Mouse (Mus musculus): ENCODE data around the gene Ces3a. TPM values are rescaled to one million over a fixed set of nuclear protein-coding genes. Genes with fewer than 3 reads are reported as not detected.
"Not testable (repeated sequence)": the region's sequence is repeated elsewhere in the genome, so short reads cannot be mapped to it uniquely, and the experiment has no call there.

Ces3a gene
- polyA plus RNA-seq, 1 experiment, result 7.1 TPM

GRCm38 (mm10) chr8:105043510-105043909 lies 4.9 kb upstream of the Ces3a start:
- 63% methylated on average over 1 of the region's 1 CpGs for WGBS
- Histone ChIP-seq H3K4me1 (ENCODE audit: control insufficient read depth, insufficient read depth, low read length) (no peaks in the 10 kb centered on the region), H3K27ac (ENCODE audit: control insufficient read depth, insufficient read depth, low read depth, low read length, poor library complexity) (no peak overlapping the region), H3K4me3 (replicated peaks; ENCODE audit: control insufficient read depth, low read depth, low read length) (no peak overlapping the region)
- TF ChIP-seq CTCF (IDR thresholded peaks at IDR 0.05; ENCODE audit: control insufficient read depth, insufficient read depth, low read length), result no peak
- no peak for TF ChIP-seq POLR2A (IDR thresholded peaks at IDR 0.05; ENCODE audit: borderline replicate concordance, control insufficient read depth, low read depth, low read length)

GRCm38 (mm10) chr8:105045824-105046401 lies 2.5 kb upstream of the Ces3a start:
- Histone ChIP-seq H3K4me3 (replicated peaks; ENCODE audit: control insufficient read depth, low read depth, low read length) (no peak overlapping the region), H3K27ac (ENCODE audit: control insufficient read depth, insufficient read depth, low read depth, low read length, poor library complexity) (no peak overlapping the region), H3K4me1 (ENCODE audit: control insufficient read depth, insufficient read depth, low read length) (no peaks in the 10 kb centered on the region)
- TF ChIP-seq CTCF (IDR thresholded peaks at IDR 0.05; ENCODE audit: control insufficient read depth, insufficient read depth, low read length) (no peak), POLR2A (IDR thresholded peaks at IDR 0.05; ENCODE audit: borderline replicate concordance, control insufficient read depth, low read depth, low read length) (no peak)
- 67% methylated on average over 3 of the region's 3 CpGs for WGBS

GRCm38 (mm10) chr8:105056211-105056610 lies 7.8 kb downstream of the Ces3a start:
- Histone ChIP-seq H3K27ac (ENCODE audit: control insufficient read depth, insufficient read depth, low read depth, low read length, poor library complexity) (no peak overlapping the region), H3K4me3 (replicated peaks; ENCODE audit: control insufficient read depth, low read depth, low read length) (no peak overlapping the region), H3K4me1 (ENCODE audit: control insufficient read depth, insufficient read depth, low read length) (no peaks in the 10 kb centered on the region)
- no peak for TF ChIP-seq CTCF (IDR thresholded peaks at IDR 0.05; ENCODE audit: control insufficient read depth, insufficient read depth, low read length)
- no peak for TF ChIP-seq POLR2A (IDR thresholded peaks at IDR 0.05; ENCODE audit: borderline replicate concordance, control insufficient read depth, low read depth, low read length)
- 84% methylated on average over 4 of the region's 4 CpGs for WGBS

- TF ChIP-seq CTCF (IDR thresholded peaks at IDR 0.05; ENCODE audit: control insufficient read depth, insufficient read depth, low read length) (no peak), POLR2A (IDR thresholded peaks at IDR 0.05; ENCODE audit: borderline replicate concordance, control insufficient read depth, low read depth, low read length) (no peak)
- Histone ChIP-seq H3K27ac (ENCODE audit: control insufficient read depth, insufficient read depth, low read depth, low read length, poor library complexity) (no peak overlapping the region), H3K4me3 (replicated peaks; ENCODE audit: control insufficient read depth, low read depth, low read length) (no peak overlapping the region), H3K4me1 (ENCODE audit: control insufficient read depth, insufficient read depth, low read length) (no peaks in the 10 kb centered on the region)
These were observed 11.7 kb downstream of the Ces3a start for GRCm38 (mm10) chr8:105060056-105060455.

- Histone ChIP-seq H3K27ac (ENCODE audit: control insufficient read depth, insufficient read depth, low read depth, low read length, poor library complexity) (no peak overlapping the region), H3K4me1 (ENCODE audit: control insufficient read depth, insufficient read depth, low read length) (no peaks in the 10 kb centered on the region), H3K4me3 (replicated peaks; ENCODE audit: control insufficient read depth, low read depth, low read length) (no peak overlapping the region)
- WGBS, result 9% methylated on average over 1 of the region's 1 CpGs
- TF ChIP-seq POLR2A (IDR thresholded peaks at IDR 0.05; ENCODE audit: borderline replicate concordance, control insufficient read depth, low read depth, low read length), result no peak
- TF ChIP-seq CTCF (IDR thresholded peaks at IDR 0.05; ENCODE audit: control insufficient read depth, insufficient read depth, low read length), result peak; percentile 63
These were observed 18.4 kb downstream of the Ces3a start for GRCm38 (mm10) chr8:105066761-105067160.

GRCm38 (mm10) chr8:105067905-105068304 lies 19.5 kb downstream of the Ces3a start:
- not testable (repeated sequence) for H3K4me1 ChIP-seq (ENCODE audit: control insufficient read depth, insufficient read depth, low read length); H3K27ac ChIP-seq (ENCODE audit: control insufficient read depth, insufficient read depth, low read depth, low read length, poor library complexity); H3K4me3 ChIP-seq (replicated peaks; ENCODE audit: control insufficient read depth, low read depth, low read length)
- WGBS, result 71% methylated on average over 7 of the region's 7 CpGs

GRCm38 (mm10) chr8:105068971-105069370 lies 20.6 kb downstream of the Ces3a start:
- no peaks in the 10 kb centered on the region for H3K4me1 ChIP-seq (ENCODE audit: control insufficient read depth, insufficient read depth, low read length)
- TF ChIP-seq CTCF (IDR thresholded peaks at IDR 0.05; ENCODE audit: control insufficient read depth, insufficient read depth, low read length) (no peak), POLR2A (IDR thresholded peaks at IDR 0.05; ENCODE audit: borderline replicate concordance, control insufficient read depth, low read depth, low read length) (no peak)
- H3K4me3 ChIP-seq (replicated peaks; ENCODE audit: control insufficient read depth, low read depth, low read length), result no peak overlapping the region
- H3K27ac ChIP-seq (ENCODE audit: control insufficient read depth, insufficient read depth, low read depth, low read length, poor library complexity), result no peak overlapping the region

GRCm38 (mm10) chr8:105076601-105077000 lies 28.2 kb downstream of the Ces3a start:
- Histone ChIP-seq H3K4me1 (ENCODE audit: control insufficient read depth, insufficient read depth, low read length) (no peaks in the 10 kb centered on the region; the same call in 1 of the 2 replicates), H3K4me3 (replicated peaks; ENCODE audit: control insufficient read depth, low read depth, low read length) (no peak overlapping the region), H3K27ac (ENCODE audit: control insufficient read depth, insufficient read depth, low read depth, low read length, poor library complexity) (no peak overlapping the region)
- WGBS, result 90% methylated on average over 4 of the region's 4 CpGs
- TF ChIP-seq CTCF (IDR thresholded peaks at IDR 0.05; ENCODE audit: control insufficient read depth, insufficient read depth, low read length), result no peak
- TF ChIP-seq POLR2A (IDR thresholded peaks at IDR 0.05; ENCODE audit: borderline replicate concordance, control insufficient read depth, low read depth, low read length), result no peak

GRCm38 (mm10) chr8:105077071-105077470 lies 28.7 kb downstream of the Ces3a start:
- 59% methylated on average over 6 of the region's 6 CpGs for WGBS

More at GRCm38 (mm10) chr8:105077071-105077470, 28.7 kb downstream of the Ces3a start:
- Histone ChIP-seq H3K4me1 (ENCODE audit: control insufficient read depth, insufficient read depth, low read length) (no peaks in the 10 kb centered on the region; the same call in 1 of the 2 replicates), H3K4me3 (replicated peaks; ENCODE audit: control insufficient read depth, low read depth, low read length) (no peak overlapping the region), H3K27ac (ENCODE audit: control insufficient read depth, insufficient read depth, low read depth, low read length, poor library complexity) (no peak overlapping the region)
- no peak for TF ChIP-seq POLR2A (IDR thresholded peaks at IDR 0.05; ENCODE audit: borderline replicate concordance, control insufficient read depth, low read depth, low read length)
- TF ChIP-seq CTCF (IDR thresholded peaks at IDR 0.05; ENCODE audit: control insufficient read depth, insufficient read depth, low read length), result no peak
